Mouse (Mus musculus): ENCODE measurements at regions not wholly inside any gene's neighbourhood (a gene's known extent, or its start where the extent isn't known, plus 50 kb on each side); places are given as distances from the start of the nearest gene placed in this dataset.
A peak's percentile ranks its signal among the peaks of the same experiment; 100 is the strongest.
"Not testable (repeated sequence)": the region's sequence is repeated elsewhere in the genome, so short reads cannot be mapped to it uniquely, and the experiment has no call there.

- no peak for ATAC-seq (ENCODE audit: low FRiP score, low read depth)
- 87% methylated on average over 1 of the region's 1 CpGs for WGBS
- no peaks in the 10 kb centered on the region for H3K9me3 ChIP-seq
- no peaks in the 10 kb centered on the region for H3K4me1 ChIP-seq (replicated peaks)
- H3K27me3 ChIP-seq = no peaks in the 10 kb centered on the region
- no peaks in the 10 kb centered on the region for H3K36me3 ChIP-seq
- H3K4me3 ChIP-seq = no peak overlapping the region
- H3K4me2 ChIP-seq = no peak overlapping the region
- H3K27ac ChIP-seq (replicated peaks) = no peak overlapping the region
- H3K9ac ChIP-seq = no peak overlapping the region
Measured at GRCm38 (mm10) chr2:100252006-100252405, 1372.5 kb upstream of the Rag2 start.

DNA sequence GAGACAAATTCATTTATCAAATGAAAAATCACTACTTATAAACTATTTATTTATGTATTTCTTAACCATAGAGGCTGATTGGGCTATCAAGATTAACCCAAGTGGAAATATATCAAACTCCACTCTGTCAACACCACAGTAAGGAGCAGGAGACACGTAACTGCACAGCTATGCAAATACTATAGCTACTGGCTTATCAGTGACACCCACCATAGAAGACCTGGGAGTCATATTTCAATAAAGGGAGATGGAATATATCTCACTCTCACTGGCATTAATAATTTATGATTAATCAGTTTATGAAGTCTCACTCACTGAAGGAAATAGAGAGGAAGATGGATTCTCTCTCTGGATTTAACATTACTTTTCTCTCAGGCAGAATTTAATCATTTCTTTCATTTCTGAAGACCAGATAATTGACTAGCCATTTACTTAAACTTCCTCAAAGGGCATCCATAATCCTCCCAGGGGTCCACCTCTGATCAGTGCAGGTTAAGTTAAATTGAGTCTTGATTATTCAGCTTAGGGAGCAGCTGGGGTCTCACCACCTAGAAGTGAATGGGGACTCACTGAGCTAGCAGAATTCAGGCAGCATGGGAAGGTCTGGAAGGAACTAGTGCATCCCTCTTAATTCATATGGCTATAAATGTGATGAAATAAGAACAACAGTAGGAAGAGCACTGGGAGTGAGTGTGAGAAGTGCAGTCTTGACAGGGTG, 1365.2 kb upstream of the Rag2 start:
- no peaks in the 10 kb centered on the region for H3K9me3 ChIP-seq
- H3K4me1 ChIP-seq (replicated peaks) = no peaks in the 10 kb centered on the region
- 54% methylated on average over 1 of the region's 1 CpGs for WGBS
- no peaks in the 10 kb centered on the region for H3K36me3 ChIP-seq
- no peak overlapping the region for H3K4me3 ChIP-seq
- no peak overlapping the region for H3K9ac ChIP-seq
- H3K27ac ChIP-seq (replicated peaks) = no peak overlapping the region
- no peak overlapping the region for H3K4me2 ChIP-seq
- no peaks in the 10 kb centered on the region for H3K27me3 ChIP-seq
- ATAC-seq (ENCODE audit: low FRiP score, low read depth) = peak; percentile 48; the same call in 1 of the 2 replicates

- 78% methylated on average over 7 of the region's 7 CpGs for WGBS
- Histone ChIP-seq H3K27me3 (no peaks in the 10 kb centered on the region), H3K36me3 (no peaks in the 10 kb centered on the region)
Measured at GRCm38 (mm10) chr2:100306516-100306915, 1318.0 kb upstream of the Rag2 start.

DNA sequence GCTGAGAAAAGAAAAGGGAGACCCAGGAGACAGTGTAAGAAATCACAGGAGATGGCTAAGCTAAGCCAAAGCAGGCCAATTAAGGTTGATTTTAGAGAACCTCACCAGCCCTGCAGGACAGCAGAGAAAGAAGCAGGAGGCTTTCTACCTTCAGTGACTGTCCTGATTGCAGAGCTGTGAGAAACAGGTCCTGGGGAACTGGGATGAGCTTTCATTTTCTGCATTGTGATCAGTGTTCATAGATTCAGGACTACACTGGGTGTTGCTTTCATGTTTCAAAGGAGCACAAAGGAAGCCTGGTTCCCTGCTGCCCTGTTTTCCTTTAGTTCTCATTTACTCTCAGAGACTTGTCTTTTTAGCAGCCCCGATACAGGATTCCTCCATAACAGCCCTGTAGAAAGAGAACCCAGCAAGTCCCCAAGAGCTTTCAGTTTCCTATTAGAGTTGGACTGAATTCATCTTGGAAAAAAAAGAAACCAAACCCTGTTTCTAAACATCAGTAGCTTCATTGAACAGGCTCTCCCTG, 1311.7 kb upstream of the Rag2 start:
- no peaks in the 10 kb centered on the region for H3K36me3 ChIP-seq
- H3K9ac ChIP-seq = no peak overlapping the region
- no peak overlapping the region for H3K27ac ChIP-seq (replicated peaks)
- H3K4me3 ChIP-seq = no peak overlapping the region
- no peaks in the 10 kb centered on the region for H3K9me3 ChIP-seq
- WGBS = 21% methylated on average over 1 of the region's 1 CpGs
- H3K4me1 ChIP-seq (replicated peaks) = no peaks in the 10 kb centered on the region
- ATAC-seq (ENCODE audit: low FRiP score, low read depth) = no peak
- H3K27me3 ChIP-seq = no peaks in the 10 kb centered on the region
- H3K4me2 ChIP-seq = no peak overlapping the region

More at GRCm38 (mm10) chr2:100306516-100306915, 1318.0 kb upstream of the Rag2 start:
- H3K4me2 ChIP-seq = no peak overlapping the region
- no peaks in the 10 kb centered on the region for H3K9me3 ChIP-seq
- H3K4me1 ChIP-seq (replicated peaks) = no peaks in the 10 kb centered on the region
- no peak overlapping the region for H3K4me3 ChIP-seq
- no peak for ATAC-seq (ENCODE audit: low FRiP score, low read depth)
- no peak overlapping the region for H3K9ac ChIP-seq
- H3K27ac ChIP-seq (replicated peaks) = no peak overlapping the region

DNA sequence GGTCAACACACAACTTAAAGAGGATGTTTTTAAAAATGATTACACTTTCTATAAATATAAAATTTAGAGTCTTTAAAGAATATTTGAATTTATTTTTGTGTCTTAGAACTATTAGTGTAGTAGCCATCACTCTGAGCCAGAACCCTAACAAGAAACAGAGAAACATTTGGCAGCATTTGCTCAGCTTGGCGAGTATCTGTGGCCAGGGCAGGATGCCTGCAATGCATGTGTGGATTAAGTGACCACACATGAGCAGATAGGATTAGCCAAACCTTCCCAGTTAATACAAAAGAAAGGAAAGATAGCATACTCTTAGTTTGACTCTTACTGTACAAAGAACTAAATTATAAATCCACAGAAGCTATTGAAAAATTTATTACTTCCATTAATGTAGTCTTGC, 1304.1 kb upstream of the Rag2 start:
- no peaks in the 10 kb centered on the region for H3K9me3 ChIP-seq
- H3K27me3 ChIP-seq = no peaks in the 10 kb centered on the region
- H3K4me1 ChIP-seq (replicated peaks) = no peaks in the 10 kb centered on the region
- WGBS = 64% methylated on average over 1 of the region's 1 CpGs
- H3K36me3 ChIP-seq = no peaks in the 10 kb centered on the region
- no peak overlapping the region for H3K9ac ChIP-seq
- H3K4me3 ChIP-seq = no peak overlapping the region
- H3K27ac ChIP-seq (replicated peaks) = no peak overlapping the region
- ATAC-seq (ENCODE audit: low FRiP score, low read depth) = no peak
- no peak overlapping the region for H3K4me2 ChIP-seq

- H3K36me3 ChIP-seq = no peaks in the 10 kb centered on the region
- H3K9ac ChIP-seq = no peak overlapping the region
- 75% methylated on average over 4 of the region's 4 CpGs for WGBS
- H3K4me3 ChIP-seq = no peak overlapping the region
- H3K4me2 ChIP-seq = no peak overlapping the region
- H3K9me3 ChIP-seq = no peaks in the 10 kb centered on the region
- no peaks in the 10 kb centered on the region for H3K27me3 ChIP-seq
- ATAC-seq (ENCODE audit: low FRiP score, low read depth) = no peak
- no peak overlapping the region for H3K27ac ChIP-seq (replicated peaks)
- no peaks in the 10 kb centered on the region for H3K4me1 ChIP-seq (replicated peaks)
Measured at GRCm38 (mm10) chr2:100340713-100341112, 1283.8 kb upstream of the Rag2 start.

DNA sequence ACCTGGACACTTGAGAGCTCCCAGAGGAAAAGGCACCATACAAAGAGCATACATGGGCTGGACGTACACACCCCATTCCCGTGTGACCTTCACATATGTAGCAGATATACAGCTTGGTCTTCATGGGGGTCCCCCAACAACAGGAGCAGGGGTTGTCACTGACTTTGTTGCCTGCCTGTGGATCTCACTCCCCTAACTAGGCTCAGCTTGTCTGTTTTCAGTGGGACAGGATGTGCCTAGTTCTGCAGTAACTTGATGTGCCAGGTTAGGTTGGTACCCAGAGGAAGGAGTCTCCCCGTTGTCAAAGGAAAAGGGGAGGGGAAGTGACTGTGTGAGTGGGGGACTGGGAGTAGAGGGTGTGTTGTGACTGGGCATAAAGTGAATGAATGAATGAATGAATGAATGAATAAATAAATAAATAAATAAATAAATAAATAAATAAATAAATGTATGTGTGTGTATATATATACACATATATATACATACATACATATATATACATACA, 1279.5 kb upstream of the Rag2 start:
- no peak for ATAC-seq (ENCODE audit: low FRiP score, low read depth)
- WGBS = 93% methylated on average over 3 of the region's 3 CpGs

GRCm38 (mm10) chr2:100365616-100366015, 1258.9 kb upstream of the Rag2 start:
- not testable (repeated sequence) for H3K9ac ChIP-seq; H3K36me3 ChIP-seq; H3K27me3 ChIP-seq; ATAC-seq (ENCODE audit: low FRiP score, low read depth); H3K4me3 ChIP-seq; H3K4me1 ChIP-seq (replicated peaks); H3K4me2 ChIP-seq; H3K9me3 ChIP-seq; H3K27ac ChIP-seq (replicated peaks)
- 90% methylated on average over 10 of the region's 10 CpGs for WGBS

More for the DNA sequence above, 1279.5 kb upstream of the Rag2 start:
- Histone ChIP-seq H3K4me2 (no peak overlapping the region), H3K27ac (replicated peaks) (no peak overlapping the region), H3K9me3 (no peaks in the 10 kb centered on the region), H3K27me3 (no peaks in the 10 kb centered on the region), H3K9ac (no peak overlapping the region), H3K4me3 (no peak overlapping the region), H3K4me1 (replicated peaks) (no peaks in the 10 kb centered on the region), H3K36me3 (no peaks in the 10 kb centered on the region)

DNA sequence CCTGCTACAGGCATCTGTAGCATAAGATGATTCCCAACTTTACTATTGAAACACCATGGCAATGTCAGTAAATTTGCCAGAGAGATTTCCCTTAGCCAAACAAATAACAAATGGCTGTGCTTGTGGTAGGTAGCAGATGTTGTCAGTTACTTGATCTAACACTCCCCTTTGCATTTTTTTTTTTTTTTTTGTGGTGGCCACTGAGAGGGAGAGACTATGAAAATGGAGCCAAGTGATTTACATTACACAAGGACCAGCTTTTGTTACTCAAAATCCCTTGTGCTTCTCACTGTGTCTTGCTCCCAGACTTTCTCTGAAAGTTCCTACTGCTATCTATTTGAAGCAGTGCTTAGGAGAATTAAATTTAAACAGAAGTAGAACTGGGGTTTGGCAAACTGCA, 1224.7 kb upstream of the Rag2 start:
- Histone ChIP-seq H3K9me3 (no peaks in the 10 kb centered on the region), H3K27ac (replicated peaks) (no peak overlapping the region), H3K4me2 (no peak overlapping the region), H3K4me3 (no peak overlapping the region), H3K27me3 (no peaks in the 10 kb centered on the region), H3K4me1 (replicated peaks) (no peaks in the 10 kb centered on the region), H3K9ac (no peak overlapping the region), H3K36me3 (no peaks in the 10 kb centered on the region)
- ATAC-seq (ENCODE audit: low FRiP score, low read depth) = no peak

- ATAC-seq (ENCODE audit: low FRiP score, low read depth) = no peak
- 95% methylated on average over 2 of the region's 2 CpGs for WGBS
- H3K36me3 ChIP-seq = no peaks in the 10 kb centered on the region
Measured at GRCm38 (mm10) chr2:100426661-100427060, 1197.9 kb upstream of the Rag2 start.

GRCm38 (mm10) chr2:100434991-100435390, 1189.5 kb upstream of the Rag2 start:
- Histone ChIP-seq H3K9me3 (no peaks in the 10 kb centered on the region), H3K4me1 (replicated peaks) (no peaks in the 10 kb centered on the region), H3K36me3 (no peaks in the 10 kb centered on the region), H3K4me3 (no peak overlapping the region), H3K27ac (replicated peaks) (no peak overlapping the region), H3K9ac (no peak overlapping the region), H3K4me2 (no peak overlapping the region), H3K27me3 (no peaks in the 10 kb centered on the region)
- no peak for ATAC-seq (ENCODE audit: low FRiP score, low read depth)
- WGBS = 70% methylated on average over 3 of the region's 3 CpGs

More at GRCm38 (mm10) chr2:100426661-100427060, 1197.9 kb upstream of the Rag2 start:
- H3K4me2 ChIP-seq = no peak overlapping the region
- no peak overlapping the region for H3K9ac ChIP-seq
- H3K4me1 ChIP-seq (replicated peaks) = no peaks in the 10 kb centered on the region
- no peak overlapping the region for H3K4me3 ChIP-seq
- no peaks in the 10 kb centered on the region for H3K27me3 ChIP-seq
- H3K9me3 ChIP-seq = no peaks in the 10 kb centered on the region
- no peak overlapping the region for H3K27ac ChIP-seq (replicated peaks)

DNA sequence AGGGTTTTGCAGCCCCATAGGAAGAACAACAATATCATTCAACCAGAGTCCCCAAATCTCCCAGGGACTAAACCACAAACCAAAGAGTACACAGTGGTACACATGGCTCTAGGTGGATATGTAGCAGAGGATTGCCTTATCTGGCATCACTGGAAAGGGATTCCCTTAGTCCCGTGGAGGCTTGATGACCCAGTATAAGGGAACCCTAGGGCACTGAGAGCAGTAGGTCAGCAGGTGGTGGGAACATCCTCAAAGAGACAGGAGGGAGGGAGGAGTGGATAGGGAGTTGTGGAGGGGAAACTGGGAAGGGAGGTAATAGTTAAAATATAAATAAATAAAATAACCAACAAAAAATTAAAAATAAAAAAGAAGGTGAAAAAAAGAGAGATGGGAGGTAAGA, 1178.7 kb upstream of the Rag2 start:
- ATAC-seq (ENCODE audit: low FRiP score, low read depth) = no peak
- Histone ChIP-seq H3K9ac (no peak overlapping the region), H3K4me1 (replicated peaks) (no peaks in the 10 kb centered on the region), H3K36me3 (no peaks in the 10 kb centered on the region), H3K27ac (replicated peaks) (no peak overlapping the region), H3K4me2 (no peak overlapping the region), H3K27me3 (no peaks in the 10 kb centered on the region), H3K9me3 (no peaks in the 10 kb centered on the region), H3K4me3 (no peak overlapping the region)
- 70% methylated on average over 1 of the region's 1 CpGs for WGBS

DNA sequence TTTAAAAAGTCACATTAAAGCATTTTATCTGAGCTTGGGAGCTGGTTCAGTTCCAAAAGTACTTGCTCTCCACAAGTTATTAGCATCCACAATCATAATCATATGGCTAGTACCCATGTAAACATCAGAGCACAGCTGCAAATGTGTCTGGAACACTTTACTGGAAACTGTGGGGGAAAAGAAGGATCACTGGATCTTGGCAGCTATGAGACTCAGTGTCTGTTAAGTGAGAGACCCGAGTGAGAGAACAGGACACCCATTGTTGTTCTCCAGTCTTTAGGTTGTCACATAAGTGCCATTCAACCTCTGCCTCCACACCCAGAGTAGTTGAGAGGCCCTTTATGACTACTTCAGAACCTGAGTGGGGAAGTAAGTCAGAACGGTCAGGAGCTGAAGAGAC, 1178.2 kb upstream of the Rag2 start:
- no peaks in the 10 kb centered on the region for H3K36me3 ChIP-seq

More for the DNA sequence above, 1178.2 kb upstream of the Rag2 start:
- H3K27ac ChIP-seq (replicated peaks) = no peak overlapping the region
- H3K4me1 ChIP-seq (replicated peaks) = no peaks in the 10 kb centered on the region
- no peak overlapping the region for H3K4me3 ChIP-seq
- no peak for ATAC-seq (ENCODE audit: low FRiP score, low read depth)
- 79% methylated on average over 2 of the region's 2 CpGs for WGBS
- H3K27me3 ChIP-seq = no peaks in the 10 kb centered on the region
- H3K4me2 ChIP-seq = no peak overlapping the region
- no peaks in the 10 kb centered on the region for H3K9me3 ChIP-seq
- no peak overlapping the region for H3K9ac ChIP-seq
